Comparison of ENCODE assay signal across 29 mouse cellular contexts in genomic region chr7:28758623-28759022, GRCm38 (mm10). TPM values are rescaled to one million over a fixed set of nuclear protein-coding genes. Genes with fewer than 3 reads are reported as not detected.
"Had no signal": no experiment of that assay in that cellular context is flagged by ENCODE, and none has a peak within 500 bp of the region (broad histone marks: within the 10 kb centered on the region; RNA-seq: fewer than 3 reads in every experiment).

No protein-coding gene starts in this region.

- H3K4me3 ChIP-seq: embryonic facial prominence, embryonic 12.5 days; embryonic facial prominence, embryonic 13.5 days; embryonic facial prominence, embryonic 15.5 days; erythroblast, embryonic 14.5 days; forebrain, embryonic 10.5 days; forebrain, embryonic 12.5 days; forebrain, embryonic 13.5 days; forebrain, embryonic 15.5 days; gastrocnemius, adult 2 months; heart, adult 2 months; heart, embryonic 10.5 days had no signal

- H3K9me3 ChIP-seq: embryonic facial prominence, embryonic 12.5 days; embryonic facial prominence, embryonic 13.5 days; embryonic facial prominence, embryonic 15.5 days; forebrain, embryonic 10.5 days; forebrain, embryonic 12.5 days; forebrain, embryonic 13.5 days; forebrain, embryonic 15.5 days; heart, embryonic 10.5 days had no signal

- ATAC-seq: forebrain, embryonic 13.5 days; forebrain, embryonic 14.5 days; forebrain, embryonic 15.5 days; forebrain, embryonic 16.5 days; forebrain, postnatal 0 days had no signal

- DNase-seq: cerebellum, adult 8-10 months; cerebellum, adult 9-10 months; cerebellum, adult 9-11 months; cerebellum, postnatal 10 days; cerebellum, postnatal 14 days; cerebellum, postnatal 25 days; cerebellum, postnatal 36 days; embryo, embryonic 11 days; forebrain, postnatal 0 days; gastrocnemius, adult 2 months; gastrocnemius, postnatal 10 days; gastrocnemius, postnatal 14 days; gastrocnemius, postnatal 25 days; gastrocnemius, postnatal 36 days; heart, adult 18-20 months; heart, adult 2 months had no signal

- H3K9ac ChIP-seq: embryonic facial prominence, embryonic 12.5 days; embryonic facial prominence, embryonic 13.5 days; embryonic facial prominence, embryonic 15.5 days; forebrain, embryonic 12.5 days; forebrain, embryonic 13.5 days; forebrain, embryonic 15.5 days; forebrain, postnatal 0 days had no signal

- H3K27ac ChIP-seq: embryonic facial prominence, embryonic 12.5 days; embryonic facial prominence, embryonic 13.5 days; embryonic facial prominence, embryonic 15.5 days; forebrain, embryonic 10.5 days; forebrain, embryonic 12.5 days; forebrain, embryonic 13.5 days; forebrain, embryonic 15.5 days; gastrocnemius, adult 2 months; heart, adult 2 months; heart, embryonic 10.5 days had no signal

- H3K4me2 ChIP-seq: embryonic facial prominence, embryonic 12.5 days; embryonic facial prominence, embryonic 13.5 days; embryonic facial prominence, embryonic 15.5 days; forebrain, embryonic 12.5 days; forebrain, embryonic 13.5 days; forebrain, embryonic 15.5 days had no signal

RNA-seq across cellular contexts. Expression of gene Ccer2, which starts 2.6 kb away (rescaled TPM):
- polyA plus RNA-seq: erythroblast, embryonic 14.5 days; forebrain, embryonic 10.5 days; forebrain, embryonic 11.5 days; forebrain, embryonic 12.5 days; forebrain, embryonic 13.5 days; forebrain, embryonic 14.5 days; forebrain, embryonic 16.5 days; gonadal fat pad, adult 2 months; heart, adult 2 months; heart, embryonic 10.5 days had no signal
